Mouse (Mus musculus): ENCODE measurements around the gene Fmnl2. TPM values are rescaled to one million over a fixed set of nuclear protein-coding genes. Genes with fewer than 3 reads are reported as not detected.
A peak's percentile ranks its signal among the peaks of the same experiment; 100 is the strongest.

Gene Fmnl2
- polyA plus RNA-seq, 1 experiment from 2014 or later: 1.9 TPM

- no peak for ATAC-seq
- Histone ChIP-seq H3K27ac (ENCODE audit: low read depth, low read length) (no peak overlapping the region), H3K4me3 (ENCODE audit: low read depth, low read length) (no peak overlapping the region), H3K4me2 (replicated peaks; ENCODE audit: low read depth) (no peak overlapping the region), H3K9ac (ENCODE audit: low read depth, low read length) (no peak overlapping the region), H3K36me3 (ENCODE audit: control insufficient read depth, insufficient read depth) (no peaks in the 10 kb centered on the region), H3K27me3 (replicated peaks; ENCODE audit: control insufficient read depth, insufficient read depth, low read length) (no peaks in the 10 kb centered on the region), H3K9me3 (ENCODE audit: control insufficient read depth) (no peaks in the 10 kb centered on the region), H3K4me1 (replicated peaks; ENCODE audit: control insufficient read depth, insufficient read depth, low read length) (no peaks in the 10 kb centered on the region)
- WGBS: 80% methylated on average over 4 of the region's 4 CpGs
- no peak for TF ChIP-seq CTCF (IDR thresholded peaks at IDR 0.05; ENCODE audit: low read depth)
Measured at GRCm38 (mm10) chr2:52884082-52884481, 26.4 kb downstream of the Fmnl2 start.

GRCm38 (mm10) chr2:52885071-52885470 lies 27.4 kb downstream of the Fmnl2 start:
- WGBS: 39% methylated on average over 3 of the region's 3 CpGs
- TF ChIP-seq CTCF (IDR thresholded peaks at IDR 0.05; ENCODE audit: low read depth): no peak
- Histone ChIP-seq H3K36me3 (ENCODE audit: control insufficient read depth, insufficient read depth) (no peaks in the 10 kb centered on the region), H3K4me3 (ENCODE audit: low read depth, low read length) (no peak overlapping the region), H3K27me3 (replicated peaks; ENCODE audit: control insufficient read depth, insufficient read depth, low read length) (no peaks in the 10 kb centered on the region), H3K4me1 (replicated peaks; ENCODE audit: control insufficient read depth, insufficient read depth, low read length) (no peaks in the 10 kb centered on the region), H3K9me3 (ENCODE audit: control insufficient read depth) (no peaks in the 10 kb centered on the region), H3K4me2 (replicated peaks; ENCODE audit: low read depth) (no peak overlapping the region), H3K9ac (ENCODE audit: low read depth, low read length) (no peak overlapping the region), H3K27ac (ENCODE audit: low read depth, low read length) (no peak overlapping the region)
- no peak for ATAC-seq

GRCm38 (mm10) chr2:52887281-52887680 lies 29.6 kb downstream of the Fmnl2 start:
- no peaks in the 10 kb centered on the region for H3K9me3 ChIP-seq (ENCODE audit: control insufficient read depth)
- H3K4me1 ChIP-seq (replicated peaks; ENCODE audit: control insufficient read depth, insufficient read depth, low read length): no peaks in the 10 kb centered on the region
- no peak overlapping the region for H3K4me2 ChIP-seq (replicated peaks; ENCODE audit: low read depth)
- TF ChIP-seq CTCF (IDR thresholded peaks at IDR 0.05; ENCODE audit: low read depth): no peak
- ATAC-seq: no peak
- H3K27me3 ChIP-seq (replicated peaks; ENCODE audit: control insufficient read depth, insufficient read depth, low read length): no peaks in the 10 kb centered on the region
- H3K9ac ChIP-seq (ENCODE audit: low read depth, low read length): no peak overlapping the region
- H3K36me3 ChIP-seq (ENCODE audit: control insufficient read depth, insufficient read depth): no peaks in the 10 kb centered on the region
- H3K27ac ChIP-seq (ENCODE audit: low read depth, low read length): no peak overlapping the region
- H3K4me3 ChIP-seq (ENCODE audit: low read depth, low read length): no peak overlapping the region
- WGBS: 53% methylated on average over 2 of the region's 2 CpGs

GRCm38 (mm10) chr2:52891115-52891514 lies 33.5 kb downstream of the Fmnl2 start:
- 79% methylated on average over 8 of the region's 8 CpGs for WGBS
- H3K4me1 ChIP-seq (replicated peaks; ENCODE audit: control insufficient read depth, insufficient read depth, low read length): no peaks in the 10 kb centered on the region
- H3K27me3 ChIP-seq (replicated peaks; ENCODE audit: control insufficient read depth, insufficient read depth, low read length): no peaks in the 10 kb centered on the region
- H3K9ac ChIP-seq (ENCODE audit: low read depth, low read length): no peak overlapping the region
- H3K36me3 ChIP-seq (ENCODE audit: control insufficient read depth, insufficient read depth): no peaks in the 10 kb centered on the region
- TF ChIP-seq CTCF (IDR thresholded peaks at IDR 0.05; ENCODE audit: low read depth): no peak
- H3K4me2 ChIP-seq (replicated peaks; ENCODE audit: low read depth): no peak overlapping the region
- H3K9me3 ChIP-seq (ENCODE audit: control insufficient read depth): no peaks in the 10 kb centered on the region
- no peak overlapping the region for H3K27ac ChIP-seq (ENCODE audit: low read depth, low read length)
- no peak for ATAC-seq
- H3K4me3 ChIP-seq (ENCODE audit: low read depth, low read length): no peak overlapping the region

- no peak overlapping the region for H3K27ac ChIP-seq (ENCODE audit: low read depth, low read length)
- peak; percentile 49; the same call in 1 of the 2 replicates for ATAC-seq
- H3K4me1 ChIP-seq (replicated peaks; ENCODE audit: control insufficient read depth, insufficient read depth, low read length): no peaks in the 10 kb centered on the region
- no peaks in the 10 kb centered on the region for H3K9me3 ChIP-seq (ENCODE audit: control insufficient read depth)
- no peak overlapping the region for H3K9ac ChIP-seq (ENCODE audit: low read depth, low read length)
- H3K4me3 ChIP-seq (ENCODE audit: low read depth, low read length): no peak overlapping the region
- no peaks in the 10 kb centered on the region for H3K27me3 ChIP-seq (replicated peaks; ENCODE audit: control insufficient read depth, insufficient read depth, low read length)
- 80% methylated on average over 2 of the region's 2 CpGs for WGBS
- no peaks in the 10 kb centered on the region for H3K36me3 ChIP-seq (ENCODE audit: control insufficient read depth, insufficient read depth)
- TF ChIP-seq CTCF (IDR thresholded peaks at IDR 0.05; ENCODE audit: low read depth): no peak
- H3K4me2 ChIP-seq (replicated peaks; ENCODE audit: low read depth): no peak overlapping the region
Measured at GRCm38 (mm10) chr2:52891744-52892143, 34.1 kb downstream of the Fmnl2 start.

- Histone ChIP-seq H3K9me3 (ENCODE audit: control insufficient read depth) (no peaks in the 10 kb centered on the region), H3K4me1 (replicated peaks; ENCODE audit: control insufficient read depth, insufficient read depth, low read length) (no peaks in the 10 kb centered on the region), H3K27ac (ENCODE audit: low read depth, low read length) (no peak overlapping the region), H3K9ac (ENCODE audit: low read depth, low read length) (no peak overlapping the region), H3K36me3 (ENCODE audit: control insufficient read depth, insufficient read depth) (no peaks in the 10 kb centered on the region), H3K27me3 (replicated peaks; ENCODE audit: control insufficient read depth, insufficient read depth, low read length) (no peaks in the 10 kb centered on the region), H3K4me2 (replicated peaks; ENCODE audit: low read depth) (no peak overlapping the region), H3K4me3 (ENCODE audit: low read depth, low read length) (no peak overlapping the region)
- 64% methylated on average over 6 of the region's 6 CpGs for WGBS
- no peak for TF ChIP-seq CTCF (IDR thresholded peaks at IDR 0.05; ENCODE audit: low read depth)
- no peak for ATAC-seq
Measured at GRCm38 (mm10) chr2:52894983-52895621, 37.4 kb downstream of the Fmnl2 start.

- no peaks in the 10 kb centered on the region for H3K27me3 ChIP-seq (replicated peaks; ENCODE audit: control insufficient read depth, insufficient read depth, low read length)
Measured at GRCm38 (mm10) chr2:52896995-52897394, 39.3 kb downstream of the Fmnl2 start.

More at GRCm38 (mm10) chr2:52896995-52897394, 39.3 kb downstream of the Fmnl2 start:
- 51% methylated on average over 3 of the region's 3 CpGs for WGBS
- Histone ChIP-seq H3K36me3 (ENCODE audit: control insufficient read depth, insufficient read depth) (no peaks in the 10 kb centered on the region), H3K9me3 (ENCODE audit: control insufficient read depth) (no peaks in the 10 kb centered on the region), H3K4me3 (ENCODE audit: low read depth, low read length) (no peak overlapping the region), H3K4me2 (replicated peaks; ENCODE audit: low read depth) (no peak overlapping the region), H3K27ac (ENCODE audit: low read depth, low read length) (no peak overlapping the region), H3K4me1 (replicated peaks; ENCODE audit: control insufficient read depth, insufficient read depth, low read length) (no peaks in the 10 kb centered on the region), H3K9ac (ENCODE audit: low read depth, low read length) (no peak overlapping the region)
- ATAC-seq: no peak
- no peak for TF ChIP-seq CTCF (IDR thresholded peaks at IDR 0.05; ENCODE audit: low read depth)
